Mouse (Mus musculus): ENCODE measurements at regions not wholly inside any gene's neighbourhood (a gene's known extent, or its start where the extent isn't known, plus 50 kb on each side); places are given as distances from the start of the nearest gene placed in this dataset.

DNA sequence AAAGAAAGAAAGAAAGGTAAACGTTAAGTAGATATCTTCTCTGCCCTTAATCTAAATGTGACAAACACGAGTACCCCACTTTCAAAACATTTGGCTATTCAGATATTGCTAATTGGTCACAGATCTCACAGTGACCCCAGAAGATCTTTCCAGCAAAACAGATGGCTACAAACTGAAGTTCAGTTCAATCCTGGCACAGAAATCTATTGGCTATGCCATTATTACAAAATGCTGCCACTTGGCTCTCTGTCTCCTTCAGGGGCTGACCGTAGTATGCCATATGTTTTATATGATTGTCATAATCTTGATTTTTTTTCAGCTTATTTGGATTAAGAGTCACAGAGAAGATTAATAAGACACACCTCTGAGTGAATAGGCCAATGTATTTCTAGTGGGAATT is 873.2 kb downstream of the Slc22a22 start:
- Histone ChIP-seq H3K27me3 (replicated peaks; ENCODE audit: low read depth, poor library complexity, severe bottlenecking) (no peaks in the 10 kb centered on the region), H3K4me1 (no peaks in the 10 kb centered on the region), H3K4me3 (no peak overlapping the region), H3K36me3 (replicated peaks) (no peaks in the 10 kb centered on the region), H3K27ac (replicated peaks) (no peak overlapping the region), H3K9me3 (no peaks in the 10 kb centered on the region)
- no peak for DNase-seq (ENCODE audit: low spot score)
- 86% methylated on average over 3 of the region's 3 CpGs for WGBS

DNA sequence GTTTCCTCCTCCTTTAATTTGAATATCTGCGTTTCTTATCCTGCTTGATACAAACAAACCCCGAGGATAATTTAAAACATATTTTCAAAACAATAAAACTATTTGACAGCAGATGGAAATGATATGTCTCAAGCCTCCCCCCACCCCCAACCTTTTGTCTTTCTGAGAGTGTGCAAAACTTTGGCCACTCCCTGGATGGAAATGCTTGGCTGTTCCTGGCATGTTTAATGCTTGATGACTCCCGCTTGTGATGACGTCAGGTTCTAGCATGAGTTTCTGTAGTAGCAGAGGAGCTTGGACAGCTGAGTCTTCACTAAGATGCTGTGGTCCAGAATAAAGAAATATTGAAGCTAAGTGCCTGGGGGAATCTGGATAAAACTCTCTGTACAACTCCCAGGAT is 884.8 kb downstream of the Slc22a22 start:
- Histone ChIP-seq H3K27me3 (replicated peaks; ENCODE audit: low read depth, poor library complexity, severe bottlenecking) (no peaks in the 10 kb centered on the region), H3K27ac (replicated peaks) (no peak overlapping the region), H3K9me3 (no peaks in the 10 kb centered on the region), H3K4me1 (no peaks in the 10 kb centered on the region), H3K36me3 (replicated peaks) (no peaks in the 10 kb centered on the region), H3K4me3 (no peak overlapping the region)
- DNase-seq (ENCODE audit: low spot score) = no peak
- 77% methylated on average over 4 of the region's 4 CpGs for WGBS

DNA sequence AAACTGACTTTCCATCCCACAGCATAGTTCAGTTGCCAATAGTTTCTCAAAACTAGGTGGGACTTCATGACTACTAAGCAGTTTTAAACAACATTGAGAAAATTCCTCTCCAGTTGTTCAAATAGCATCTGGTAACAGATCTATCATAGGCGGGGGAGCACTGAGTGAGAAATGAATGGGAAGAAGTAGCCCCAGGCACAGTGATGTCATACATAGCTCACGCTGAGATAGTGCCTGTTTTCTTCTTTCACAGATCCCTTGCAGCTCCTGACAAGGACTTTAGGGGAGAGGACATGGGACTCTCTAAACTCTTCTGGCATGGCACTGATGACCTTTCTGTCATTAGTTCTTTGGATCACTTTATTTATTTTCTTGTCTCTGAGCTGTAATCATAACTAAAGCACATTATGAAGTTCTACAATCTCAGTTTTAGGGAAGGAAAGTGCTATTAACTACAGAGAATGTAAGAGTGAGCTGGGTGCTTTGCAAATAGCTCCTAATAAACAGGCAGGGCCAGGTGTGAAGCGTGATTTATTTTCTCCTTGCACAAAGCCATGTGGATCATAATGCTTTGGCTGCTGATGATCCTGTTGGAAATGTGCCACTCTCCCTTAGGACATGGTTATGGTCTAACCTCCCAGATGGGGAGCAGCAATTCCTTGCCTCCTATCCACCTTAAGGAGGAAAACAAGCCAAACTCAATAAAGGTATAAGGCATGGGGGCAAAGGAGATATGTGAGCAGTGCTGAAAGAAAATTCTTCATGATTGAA is 896.5 kb downstream of the Slc22a22 start:
- Histone ChIP-seq H3K36me3 (replicated peaks) (no peaks in the 10 kb centered on the region), H3K27me3 (replicated peaks; ENCODE audit: low read depth, poor library complexity, severe bottlenecking) (no peaks in the 10 kb centered on the region), H3K9me3 (no peaks in the 10 kb centered on the region), H3K27ac (replicated peaks) (no peak overlapping the region), H3K4me3 (no peak overlapping the region), H3K4me1 (0 out of 2 replicates have a peak, but pooled peaks cover 3% of the 10 kb centered on the region)
- 54% methylated on average over 3 of the region's 3 CpGs for WGBS
- DNase-seq (ENCODE audit: low spot score) = no peak

DNA sequence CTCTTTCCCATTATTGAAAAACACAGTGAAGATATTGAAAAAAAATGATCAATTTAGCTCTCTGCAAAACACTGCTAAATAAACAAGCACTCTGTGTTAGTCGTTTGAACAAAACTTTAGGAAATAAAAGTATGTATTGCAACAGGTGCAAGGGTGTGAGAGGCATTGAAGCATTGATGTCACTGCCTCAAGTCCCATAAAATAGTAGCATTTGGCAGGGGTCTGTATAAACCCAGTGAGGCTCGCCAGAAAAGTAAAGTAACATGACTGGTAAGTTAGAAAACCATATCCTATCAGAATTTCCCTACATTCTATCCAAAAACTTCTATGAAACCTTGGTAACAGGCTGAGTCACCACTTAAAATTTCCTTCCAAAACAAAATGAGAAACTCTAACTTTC is 914.2 kb downstream of the Slc22a22 start:
- 75% methylated on average over 2 of the region's 2 CpGs for WGBS
- H3K4me1 ChIP-seq = no peaks in the 10 kb centered on the region
- H3K4me3 ChIP-seq = no peak overlapping the region
- no peaks in the 10 kb centered on the region for H3K36me3 ChIP-seq (replicated peaks)
- H3K9me3 ChIP-seq = no peaks in the 10 kb centered on the region
- no peak overlapping the region for H3K27ac ChIP-seq (replicated peaks)
- no peak for DNase-seq (ENCODE audit: low spot score)
- no peaks in the 10 kb centered on the region for H3K27me3 ChIP-seq (replicated peaks; ENCODE audit: low read depth, poor library complexity, severe bottlenecking)

DNA sequence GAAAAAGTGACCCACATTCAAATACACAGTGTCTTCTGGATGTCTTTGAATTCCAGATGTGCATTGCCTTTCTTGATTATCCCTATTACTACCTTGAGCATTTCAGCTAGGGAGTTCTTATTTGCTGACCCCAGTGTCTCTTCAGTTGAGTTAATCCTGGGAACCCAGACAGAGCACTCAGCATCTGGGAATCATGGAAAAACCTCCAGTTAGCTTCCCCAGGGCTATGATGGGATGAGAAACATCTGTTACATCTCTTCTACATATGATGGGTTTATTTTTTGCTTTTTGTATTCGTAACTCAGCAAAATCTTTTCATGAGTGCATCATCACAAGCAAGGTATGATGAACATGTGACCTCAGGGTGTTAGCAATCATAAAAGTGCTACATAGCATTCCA is 914.6 kb downstream of the Slc22a22 start:
- no peak overlapping the region for H3K27ac ChIP-seq (replicated peaks)
- no peaks in the 10 kb centered on the region for H3K27me3 ChIP-seq (replicated peaks; ENCODE audit: low read depth, poor library complexity, severe bottlenecking)
- no peaks in the 10 kb centered on the region for H3K9me3 ChIP-seq
- DNase-seq (ENCODE audit: low spot score) = no peak
- no peaks in the 10 kb centered on the region for H3K36me3 ChIP-seq (replicated peaks)
- H3K4me3 ChIP-seq = no peak overlapping the region
- 74% methylated on average over 1 of the region's 1 CpGs for WGBS
- no peaks in the 10 kb centered on the region for H3K4me1 ChIP-seq

DNA sequence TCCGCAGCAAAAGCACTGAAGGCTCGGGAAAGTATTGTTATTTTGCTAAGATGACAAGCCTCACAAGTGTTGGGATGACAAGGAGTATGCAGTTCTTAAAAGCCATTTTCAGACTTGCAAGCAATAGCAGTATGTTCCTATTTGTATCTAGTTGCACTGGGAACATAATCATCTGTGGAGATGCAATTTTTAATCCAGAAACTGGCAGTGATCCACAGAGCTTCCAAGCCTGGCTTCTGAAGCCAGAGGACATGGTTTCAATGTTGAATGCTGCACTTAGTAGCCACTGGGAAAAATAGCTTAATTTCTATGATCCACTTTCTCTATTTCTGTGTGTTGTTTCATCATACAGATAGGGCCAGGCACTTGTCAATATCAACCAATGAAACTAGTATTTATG is 915.3 kb downstream of the Slc22a22 start:
- H3K36me3 ChIP-seq (replicated peaks) = no peaks in the 10 kb centered on the region
- no peaks in the 10 kb centered on the region for H3K4me1 ChIP-seq
- DNase-seq (ENCODE audit: low spot score) = no peak
- H3K9me3 ChIP-seq = no peaks in the 10 kb centered on the region
- WGBS = 87% methylated on average over 2 of the region's 2 CpGs
- H3K4me3 ChIP-seq = no peak overlapping the region
- no peaks in the 10 kb centered on the region for H3K27me3 ChIP-seq (replicated peaks; ENCODE audit: low read depth, poor library complexity, severe bottlenecking)
- H3K27ac ChIP-seq (replicated peaks) = no peak overlapping the region

DNA sequence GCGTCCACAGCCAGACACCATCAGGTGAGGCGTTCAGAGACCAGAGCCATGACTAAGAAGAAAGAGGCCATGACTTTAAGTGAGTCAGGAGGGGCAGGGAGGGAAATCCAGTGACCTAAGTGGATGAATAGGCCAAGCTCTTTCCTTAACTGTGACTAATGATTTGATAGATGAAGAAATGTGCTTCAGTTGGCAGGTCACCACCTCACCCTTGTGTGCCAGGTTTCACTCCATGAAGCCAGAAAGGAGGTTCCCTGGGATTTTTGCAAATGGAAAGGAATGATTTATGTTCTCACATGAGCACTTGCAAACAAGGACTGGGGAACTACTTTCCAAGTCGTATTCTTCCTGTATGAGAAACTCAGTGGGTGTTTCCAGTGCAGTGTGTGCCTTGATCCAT is 923.0 kb downstream of the Slc22a22 start:
- 83% methylated on average over 3 of the region's 3 CpGs for WGBS
- H3K36me3 ChIP-seq (replicated peaks) = no peaks in the 10 kb centered on the region
- no peak for DNase-seq (ENCODE audit: low spot score)
- H3K4me3 ChIP-seq = no peak overlapping the region
- no peak overlapping the region for H3K27ac ChIP-seq (replicated peaks)
- no peaks in the 10 kb centered on the region for H3K9me3 ChIP-seq
- no peaks in the 10 kb centered on the region for H3K4me1 ChIP-seq
- no peaks in the 10 kb centered on the region for H3K27me3 ChIP-seq (replicated peaks; ENCODE audit: low read depth, poor library complexity, severe bottlenecking)

DNA sequence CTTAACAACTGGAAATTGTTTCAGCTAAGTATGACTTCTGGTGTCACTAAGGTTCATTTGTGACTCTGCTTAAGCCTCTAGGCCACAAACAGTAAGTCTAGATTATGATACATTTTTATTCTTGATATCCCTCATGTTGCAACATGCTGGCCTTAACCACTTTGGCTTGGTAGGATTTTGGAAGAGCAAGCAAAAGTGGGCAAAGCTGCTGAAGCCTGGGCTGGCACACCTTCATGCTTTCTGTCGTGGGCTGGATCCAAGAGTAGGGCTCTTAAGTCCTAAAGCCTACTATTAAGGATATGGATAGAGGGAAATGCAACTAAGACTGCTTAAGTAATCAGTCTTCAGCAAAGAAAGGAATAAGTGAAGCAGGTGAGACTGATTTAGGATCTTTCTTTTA is 923.6 kb downstream of the Slc22a22 start:
- H3K4me3 ChIP-seq = no peak overlapping the region
- no peaks in the 10 kb centered on the region for H3K4me1 ChIP-seq
- no peak for DNase-seq (ENCODE audit: low spot score)
- no peaks in the 10 kb centered on the region for H3K27me3 ChIP-seq (replicated peaks; ENCODE audit: low read depth, poor library complexity, severe bottlenecking)
- H3K9me3 ChIP-seq = no peaks in the 10 kb centered on the region
- 80% methylated on average over 1 of the region's 1 CpGs for WGBS
- H3K36me3 ChIP-seq (replicated peaks) = no peaks in the 10 kb centered on the region
- no peak overlapping the region for H3K27ac ChIP-seq (replicated peaks)

DNA sequence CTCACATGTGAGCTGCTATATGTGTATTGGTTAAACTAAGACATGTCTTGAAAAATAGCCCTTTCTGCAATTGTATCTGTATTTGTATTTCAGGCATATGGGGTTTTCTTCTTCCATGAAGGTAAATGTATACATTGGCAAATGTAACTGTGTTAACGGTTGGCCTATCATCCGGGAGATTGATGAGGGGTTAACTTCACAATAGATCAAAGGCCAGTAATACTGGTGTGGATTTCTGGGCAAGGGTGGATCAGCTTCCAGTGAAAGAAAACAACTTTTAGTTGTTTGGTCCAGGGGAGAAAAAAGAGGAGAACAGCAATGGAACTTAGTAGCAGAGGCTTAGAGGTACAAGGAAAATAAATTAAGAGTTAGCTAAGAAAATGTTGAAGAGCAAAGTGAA is 945.9 kb downstream of the Slc22a22 start:
- Histone ChIP-seq H3K27me3 (replicated peaks; ENCODE audit: low read depth, poor library complexity, severe bottlenecking) (no peaks in the 10 kb centered on the region), H3K27ac (replicated peaks) (no peak overlapping the region), H3K4me3 (no peak overlapping the region), H3K36me3 (replicated peaks) (no peaks in the 10 kb centered on the region), H3K4me1 (no peaks in the 10 kb centered on the region), H3K9me3 (no peaks in the 10 kb centered on the region)
- no peak for DNase-seq (ENCODE audit: low spot score)
- 52% methylated on average over 2 of the region's 2 CpGs for WGBS

DNA sequence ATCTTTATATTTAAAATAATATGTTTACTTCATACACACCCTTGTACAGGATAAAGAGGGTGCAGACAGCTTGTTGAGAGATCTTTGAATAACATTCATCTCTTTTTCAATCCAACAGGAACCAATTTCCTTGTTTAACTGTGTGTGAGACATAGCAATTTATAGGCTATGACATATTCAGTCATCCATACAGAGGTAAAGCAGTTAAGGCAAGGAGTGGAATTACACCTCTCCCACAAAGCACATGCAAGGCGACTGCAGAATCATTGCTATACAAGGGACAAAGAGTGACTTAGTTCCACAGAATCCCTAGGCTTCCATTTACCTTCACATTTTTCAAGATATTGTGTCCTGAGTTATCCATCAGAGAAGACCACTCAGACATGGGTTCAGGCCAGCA is 959.0 kb downstream of the Slc22a22 start:
- Histone ChIP-seq H3K4me1 (no peaks in the 10 kb centered on the region), H3K9me3 (no peaks in the 10 kb centered on the region), H3K36me3 (replicated peaks) (no peaks in the 10 kb centered on the region), H3K27ac (replicated peaks) (no peak overlapping the region), H3K4me3 (no peak overlapping the region), H3K27me3 (replicated peaks; ENCODE audit: low read depth, poor library complexity, severe bottlenecking) (no peaks in the 10 kb centered on the region)
- no peak for DNase-seq (ENCODE audit: low spot score)
- WGBS = 82% methylated on average over 1 of the region's 1 CpGs

DNA sequence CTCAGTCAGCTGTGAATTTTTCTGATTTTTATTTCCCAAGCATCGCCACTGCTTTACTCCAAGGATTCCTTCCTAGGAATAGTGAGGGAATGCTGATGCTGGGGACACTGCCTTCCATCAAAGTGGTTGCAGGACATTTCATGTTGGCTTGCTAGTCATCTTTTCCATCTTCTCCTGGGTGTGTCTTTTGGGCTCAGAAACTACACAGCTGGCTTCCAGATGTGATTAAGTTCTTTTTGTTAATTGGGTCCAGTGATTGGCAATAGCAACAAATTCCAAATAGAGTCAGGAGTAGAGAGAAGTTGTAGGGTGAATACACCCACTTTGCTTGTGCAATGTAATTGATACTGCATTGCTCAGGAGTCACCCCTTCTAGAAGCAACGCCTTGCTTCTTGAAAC is 961.3 kb downstream of the Slc22a22 start:
- Histone ChIP-seq H3K9me3 (no peaks in the 10 kb centered on the region), H3K27ac (replicated peaks) (no peak overlapping the region), H3K4me1 (no peaks in the 10 kb centered on the region), H3K36me3 (replicated peaks) (no peaks in the 10 kb centered on the region), H3K4me3 (no peak overlapping the region), H3K27me3 (replicated peaks; ENCODE audit: low read depth, poor library complexity, severe bottlenecking) (no peaks in the 10 kb centered on the region)
- 83% methylated on average over 2 of the region's 2 CpGs for WGBS
- DNase-seq (ENCODE audit: low spot score) = no peak

DNA sequence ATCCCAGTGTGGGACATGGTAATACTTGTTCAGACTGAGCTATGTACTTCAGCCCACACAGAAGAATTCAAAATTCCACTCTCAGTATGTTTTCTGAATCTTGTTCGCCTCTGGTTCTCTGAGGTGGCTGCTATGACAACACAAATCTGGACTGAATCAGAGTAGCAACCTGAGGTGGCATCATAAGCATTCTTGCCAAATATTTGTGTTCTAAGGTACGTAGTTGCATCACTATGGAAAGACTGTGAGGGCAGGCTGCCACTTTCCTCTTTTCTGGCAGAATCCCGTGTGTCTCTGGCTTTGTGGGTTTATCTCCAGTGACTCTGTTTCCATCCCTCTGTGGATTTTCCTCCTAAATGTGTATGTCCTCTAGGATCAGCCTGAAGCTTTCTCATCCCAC is 978.7 kb downstream of the Slc22a22 start:
- WGBS = 81% methylated on average over 3 of the region's 3 CpGs
- H3K9me3 ChIP-seq = no peaks in the 10 kb centered on the region
- H3K4me3 ChIP-seq = no peak overlapping the region
- no peak for DNase-seq (ENCODE audit: low spot score)
- no peaks in the 10 kb centered on the region for H3K36me3 ChIP-seq (replicated peaks)
- H3K4me1 ChIP-seq = no peaks in the 10 kb centered on the region
- H3K27me3 ChIP-seq (replicated peaks; ENCODE audit: low read depth, poor library complexity, severe bottlenecking) = no peaks in the 10 kb centered on the region
- no peak overlapping the region for H3K27ac ChIP-seq (replicated peaks)

DNA sequence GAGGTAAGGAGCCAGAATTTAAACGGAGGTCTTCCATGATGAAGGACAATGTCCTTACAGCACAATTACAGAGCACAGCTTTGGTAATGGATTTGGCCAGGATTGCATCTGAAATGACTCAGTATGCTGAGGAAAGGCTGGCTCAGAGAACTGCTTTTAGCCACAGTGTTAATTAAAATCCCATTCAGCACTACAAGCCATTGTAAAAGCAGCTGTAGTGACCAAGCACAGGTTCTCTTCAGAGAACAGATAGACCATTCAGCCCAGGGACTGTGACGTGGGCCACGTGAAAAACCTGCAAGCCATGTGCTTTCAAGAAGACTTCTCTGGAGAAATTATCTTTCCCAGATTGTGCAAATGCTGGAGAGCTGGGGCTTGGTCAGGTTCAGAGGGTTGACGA is 979.7 kb downstream of the Slc22a22 start:
- no peaks in the 10 kb centered on the region for H3K9me3 ChIP-seq
- no peak overlapping the region for H3K27ac ChIP-seq (replicated peaks)
- H3K27me3 ChIP-seq (replicated peaks; ENCODE audit: low read depth, poor library complexity, severe bottlenecking) = no peaks in the 10 kb centered on the region
- DNase-seq (ENCODE audit: low spot score) = no peak
- H3K4me3 ChIP-seq = no peak overlapping the region
- H3K36me3 ChIP-seq (replicated peaks) = no peaks in the 10 kb centered on the region
- H3K4me1 ChIP-seq = no peaks in the 10 kb centered on the region
- 74% methylated on average over 4 of the region's 4 CpGs for WGBS

Data from embryonic facial prominence, embryonic 10.5 days (tissue).